Mouse (Mus musculus) T-helper 17 cell (primary cell): Measurements from ENCODE around the gene Rap2a.

Experiments
- in situ Hi-C, 2 experiments: fragments of 300-600 bp; cut with MboI, MseI; formaldehyde crosslinking; loops; 1 replicate in 1 of 2; 2 replicates in 1 of 2; pipeline ENCODE4 v1.15.1; 2025; ENCODE audit warnings: high pct_unique_total_duplicates in 2 of 2

Gene Rap2a

DNA sequence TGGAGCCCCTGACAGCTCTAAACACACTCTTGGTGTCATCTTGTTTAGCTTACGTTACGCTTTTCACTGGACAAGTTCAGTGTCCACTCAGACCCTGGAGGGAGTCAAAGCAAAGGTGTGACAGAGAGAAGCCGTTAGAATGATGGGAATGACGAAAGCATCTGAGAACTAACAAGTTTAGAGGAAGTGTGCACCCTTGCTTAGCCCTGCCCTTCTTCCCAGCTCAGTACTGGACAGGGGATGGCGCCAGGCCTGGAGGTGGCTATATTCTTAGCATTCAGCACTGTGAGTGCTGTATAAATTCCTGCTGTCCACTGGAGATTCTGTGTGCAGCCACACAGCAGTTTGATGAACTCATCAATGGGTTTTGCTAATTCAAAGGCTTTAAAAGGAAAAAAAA is 18.6 kb downstream of the Rap2a start:
- in situ Hi-C loops: loop anchor here in 1 of 2 experiments (25.0 kb wide), 1 partner anchor 890 kb away; the partner anchor contains the start of gene Stk24

DNA sequence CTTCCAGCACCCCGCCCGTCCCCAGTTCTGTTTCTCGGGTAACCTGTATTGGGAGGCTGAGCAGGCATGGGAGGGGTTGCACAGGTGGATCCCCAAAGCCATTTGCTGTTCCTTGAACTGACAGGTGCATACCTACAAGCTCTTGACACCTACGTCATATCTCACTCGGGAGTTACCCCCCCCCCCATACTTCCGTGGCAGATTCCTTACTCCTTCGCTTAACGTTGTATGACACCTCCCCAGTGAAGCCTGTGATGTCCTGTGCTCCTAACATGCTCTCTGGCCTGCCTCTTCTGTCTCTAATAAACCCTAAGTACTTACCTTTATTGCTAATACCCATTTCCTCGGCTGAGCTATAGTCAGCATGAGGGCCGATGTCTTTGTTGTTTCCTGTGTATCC is 20.9 kb downstream of the Rap2a start:
- in situ Hi-C loops: loop anchor here in 1 of 2 experiments (25.0 kb wide), 1 partner anchor 888 kb away; the partner anchor contains the start of gene Stk24

DNA sequence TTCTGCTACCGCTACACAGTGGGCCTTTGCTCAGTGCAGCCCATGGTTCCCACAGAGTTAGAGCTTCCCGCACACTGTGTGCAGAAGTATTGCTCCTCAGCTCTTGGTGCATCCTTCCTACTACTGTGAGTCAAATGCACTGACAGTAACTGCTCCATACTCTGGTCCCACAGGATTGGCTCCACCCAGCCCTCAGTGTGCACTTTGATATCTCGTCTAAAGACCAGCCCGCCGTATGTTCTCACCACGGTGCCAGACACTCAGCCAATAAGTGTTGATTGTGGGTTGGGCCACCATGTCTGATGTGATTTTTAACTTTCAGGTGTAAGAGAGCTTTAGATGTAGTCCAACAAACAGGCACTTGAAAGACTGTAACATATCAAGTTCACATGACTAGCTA is 21.4 kb downstream of the Rap2a start:
- in situ Hi-C loops: loop anchor here in 1 of 2 experiments (25.0 kb wide), 1 partner anchor 888 kb away; the partner anchor contains the start of gene Stk24

DNA sequence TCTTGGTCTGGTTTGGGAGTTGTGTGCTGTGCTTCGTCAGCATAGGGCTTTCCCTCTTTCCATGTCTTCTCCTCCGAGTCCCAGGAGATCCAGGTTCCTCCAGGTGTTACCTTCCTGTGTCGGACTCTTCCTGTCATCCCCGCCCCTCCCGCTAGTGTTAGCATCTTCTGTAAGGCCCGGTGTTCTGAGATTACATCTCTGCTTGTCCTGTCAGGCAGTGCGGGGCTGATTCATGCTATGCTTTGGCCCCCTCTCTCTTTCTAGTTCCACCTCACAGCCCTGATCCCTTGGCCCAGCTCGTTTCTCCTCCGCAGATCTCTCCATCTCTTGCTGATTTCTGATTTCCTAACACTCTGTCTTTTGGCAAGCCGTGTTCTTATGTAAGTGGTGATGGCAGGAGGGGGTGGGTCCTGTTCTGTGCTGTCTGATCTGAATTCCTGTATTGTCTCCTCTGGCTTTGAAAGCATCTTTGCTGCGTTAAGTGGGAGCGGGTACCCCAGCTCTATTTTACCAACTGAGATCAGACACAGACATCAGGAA is 21.8 kb downstream of the Rap2a start:
- in situ Hi-C loops: no loop called here

DNA sequence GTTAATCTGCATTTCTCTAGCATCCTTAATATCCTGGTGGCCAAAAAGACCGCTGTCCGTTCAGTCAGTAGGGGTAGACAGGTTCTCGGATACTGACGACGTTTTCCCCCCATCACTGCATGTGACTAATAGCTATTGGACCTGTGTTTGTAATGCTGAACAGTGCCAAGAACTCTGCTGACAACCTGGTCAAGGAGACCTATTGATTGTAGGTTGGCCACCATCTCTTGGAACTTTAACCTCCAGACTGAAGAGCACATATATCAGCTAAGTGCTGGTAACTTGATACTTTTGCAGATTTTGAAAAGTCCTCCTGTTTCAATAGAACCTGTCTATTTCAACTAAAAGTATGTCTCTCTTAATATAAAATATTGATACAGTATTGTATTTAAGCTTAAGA is 22.5 kb downstream of the Rap2a start:
- in situ Hi-C loops: no loop called here

DNA sequence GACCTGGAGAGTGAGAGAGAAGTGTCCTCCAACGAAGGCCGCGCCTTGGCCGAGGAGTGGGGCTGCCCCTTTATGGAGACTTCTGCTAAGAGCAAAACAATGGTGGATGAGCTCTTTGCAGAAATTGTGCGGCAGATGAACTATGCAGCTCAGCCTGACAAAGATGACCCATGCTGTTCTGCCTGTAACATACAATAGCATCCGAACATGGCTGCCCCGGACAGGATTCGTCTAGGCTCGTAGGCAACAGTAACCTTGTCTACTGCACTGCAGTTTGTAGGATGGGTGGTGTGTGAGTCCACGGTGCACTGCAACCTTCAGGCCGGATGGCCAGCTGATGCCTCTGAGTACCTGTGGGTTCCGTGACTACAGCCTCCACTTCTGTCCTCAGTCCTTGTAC is 25.4 kb downstream of the Rap2a start:
- in situ Hi-C loops: no loop called here

DNA sequence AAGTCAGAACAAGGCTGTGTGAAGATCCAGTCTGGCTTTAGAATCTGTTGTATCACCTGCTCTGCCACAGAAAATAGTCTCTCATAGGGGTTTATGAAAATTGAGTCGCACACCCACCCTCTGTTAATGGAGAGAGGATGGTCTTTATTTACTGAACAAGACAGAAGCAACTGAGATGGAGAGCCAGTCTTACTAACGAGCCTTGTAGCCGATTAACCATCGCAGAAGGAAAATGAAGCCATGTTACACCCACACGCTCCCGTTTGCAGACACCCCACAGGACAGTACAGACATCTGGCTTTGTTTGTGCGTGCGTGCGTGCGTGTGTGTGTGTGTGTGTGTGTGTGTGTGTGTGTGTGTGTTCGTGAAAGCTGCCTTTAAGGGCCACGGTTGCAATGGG is 26.2 kb downstream of the Rap2a start:
- in situ Hi-C loops: no loop called here

DNA sequence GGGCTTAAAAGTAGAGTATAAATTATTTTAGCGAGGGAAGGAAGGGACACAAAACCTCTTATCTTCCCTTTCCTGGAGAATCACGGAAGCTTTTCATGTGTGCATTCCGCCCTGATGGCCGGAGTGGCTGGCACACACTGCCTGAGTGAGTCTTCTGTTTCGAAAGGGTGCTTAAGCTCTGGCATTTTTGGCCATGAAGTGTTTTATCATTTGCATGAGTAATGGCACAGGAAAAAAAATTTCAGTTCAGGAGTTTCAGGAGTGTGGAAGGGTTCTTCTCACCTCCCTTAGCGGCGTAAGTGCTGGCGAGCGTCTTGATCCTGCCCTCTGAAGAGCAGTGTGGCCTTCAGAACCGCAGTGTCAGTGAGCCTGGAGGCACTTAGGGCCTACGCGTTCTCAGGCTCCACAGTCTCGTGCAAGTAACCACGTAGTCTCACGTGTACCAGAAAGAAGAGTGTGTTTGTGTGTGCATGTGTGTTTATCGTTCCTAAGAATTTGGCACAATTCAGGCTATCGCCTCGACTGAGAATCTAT is 26.8 kb downstream of the Rap2a start:
- in situ Hi-C loops: no loop called here

DNA sequence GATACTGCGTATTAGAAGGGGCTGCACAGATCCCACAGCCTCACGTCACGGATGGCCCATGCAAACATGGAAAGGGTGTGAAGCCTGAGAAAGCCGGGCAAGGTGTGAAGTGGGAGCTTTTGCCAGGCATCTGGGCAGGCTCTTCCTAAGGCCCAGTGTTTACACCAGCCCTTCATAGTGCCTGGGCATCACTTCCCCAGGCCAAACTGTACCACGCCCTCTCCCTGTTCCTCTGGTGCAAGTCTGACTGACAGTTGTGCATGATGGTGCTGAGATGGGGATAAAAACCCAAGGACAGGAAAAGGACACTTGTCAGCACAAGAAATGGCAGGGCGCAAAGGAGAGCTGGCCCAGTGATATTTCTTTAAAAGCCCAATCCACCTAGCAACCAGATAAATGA is 27.7 kb downstream of the Rap2a start:
- in situ Hi-C loops: no loop called here

DNA sequence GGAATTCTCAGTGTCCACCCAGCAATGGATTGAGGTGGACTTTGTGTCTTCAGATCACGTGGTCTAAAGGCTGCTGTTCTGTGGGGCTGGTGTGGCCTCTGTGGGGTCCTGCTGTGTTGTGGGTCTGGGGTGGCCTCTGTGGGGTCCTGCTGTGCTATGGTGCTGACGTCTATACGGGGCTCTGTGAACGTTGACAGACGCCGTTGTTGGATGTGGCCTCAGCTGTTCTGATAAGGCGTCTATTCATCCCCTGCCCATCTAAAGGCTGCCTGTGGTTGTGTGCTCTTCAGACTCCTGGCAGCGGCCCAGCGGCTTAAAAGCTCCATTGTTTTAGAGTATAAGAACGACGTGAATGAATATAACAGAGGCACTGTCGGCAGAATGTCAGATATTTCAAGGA is 29.3 kb downstream of the Rap2a start:
- in situ Hi-C loops: no loop called here

DNA sequence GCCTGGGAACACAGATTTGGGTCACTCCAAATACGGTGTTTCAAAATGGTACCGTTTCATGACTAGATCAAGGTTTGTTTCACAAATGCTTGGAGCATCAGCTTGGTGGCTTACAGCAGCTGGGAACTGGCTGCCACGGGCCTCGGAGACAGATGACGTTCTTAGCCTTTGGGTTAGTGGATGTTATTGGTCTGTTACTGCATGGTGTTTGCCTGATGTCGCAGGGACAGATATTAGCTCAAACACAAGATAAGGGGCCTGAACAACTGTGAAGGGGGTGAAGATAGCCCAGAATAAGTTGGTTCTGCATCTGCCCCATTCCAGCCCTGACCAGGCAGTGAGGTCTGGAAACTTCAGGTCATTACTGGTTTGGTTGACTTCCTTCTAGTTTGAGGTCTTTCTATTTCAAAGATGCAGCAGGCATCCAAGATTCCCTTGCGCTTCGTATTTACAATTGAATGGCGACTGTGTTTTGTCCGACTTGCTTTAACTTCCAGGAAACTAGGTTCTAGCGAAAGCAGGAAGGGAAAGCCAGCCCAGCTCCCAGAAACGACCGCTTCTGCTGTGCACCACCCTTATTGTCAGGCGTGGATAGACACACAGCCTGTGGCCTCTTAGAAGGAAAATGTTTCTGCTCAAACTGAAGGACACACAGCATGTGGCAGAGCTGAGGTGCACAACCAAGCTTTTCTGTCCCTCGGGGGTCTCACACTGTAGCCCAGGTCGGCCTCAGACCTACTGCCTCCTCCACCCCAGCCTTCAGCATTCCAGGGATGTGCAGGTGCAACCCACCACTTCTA is 30.5 kb downstream of the Rap2a start:
- in situ Hi-C loops: no loop called here

DNA sequence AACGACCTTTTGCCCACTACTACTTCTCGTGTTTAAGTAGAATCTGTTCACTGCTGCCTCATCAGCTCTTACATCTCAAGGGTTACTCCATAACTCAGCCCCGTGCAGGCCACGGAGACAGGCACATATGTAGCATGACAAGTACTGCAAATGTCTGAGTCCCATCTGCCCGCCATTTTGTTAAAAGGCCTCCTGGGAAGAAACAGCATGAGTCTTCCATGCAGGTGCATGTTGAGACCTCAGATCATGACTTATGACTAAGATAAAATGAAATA is 31.1 kb downstream of the Rap2a start:
- in situ Hi-C loops: no loop called here

DNA sequence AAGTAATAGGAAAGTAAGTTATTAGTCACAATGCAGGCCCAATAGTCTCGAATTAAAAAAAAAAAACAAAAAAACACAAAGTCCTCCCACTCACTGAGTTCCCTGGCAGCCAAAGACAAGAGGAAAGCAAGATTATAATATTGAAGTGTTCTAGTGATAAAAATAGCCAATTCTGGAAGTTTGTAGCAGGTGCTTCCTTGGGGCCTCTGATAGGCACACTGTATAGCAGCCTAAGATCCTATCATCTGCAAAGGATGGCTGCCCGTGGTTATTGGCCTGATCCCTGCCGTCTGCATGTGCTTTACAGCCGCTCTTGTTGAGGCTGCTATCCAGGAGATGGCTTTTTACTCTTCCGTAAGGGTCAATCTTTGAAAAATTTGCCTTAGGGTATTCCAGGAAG is 33.6 kb downstream of the Rap2a start:
- in situ Hi-C loops: no loop called here

DNA sequence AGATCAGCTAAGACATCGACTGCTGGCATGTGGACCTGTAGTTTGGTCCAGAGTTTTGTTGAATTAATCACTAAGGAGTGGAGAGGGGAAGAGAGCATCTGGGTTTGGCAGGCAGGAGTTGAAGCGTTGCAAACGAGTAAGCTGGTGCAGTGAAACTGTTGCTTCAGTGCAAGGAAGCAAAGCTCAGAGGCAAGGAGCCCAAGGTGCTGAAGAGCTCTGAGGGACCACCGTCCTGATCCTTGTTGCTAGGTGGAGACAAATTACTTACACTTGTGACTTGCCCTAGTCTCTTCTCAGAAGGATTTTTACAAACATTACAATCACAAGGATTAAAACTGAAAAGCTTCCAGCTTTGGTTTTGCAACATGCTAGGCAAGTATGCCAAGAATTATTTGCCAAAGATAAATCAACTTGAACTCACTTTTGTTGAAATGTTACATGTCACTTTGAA is 36.6 kb downstream of the Rap2a start:
- in situ Hi-C loops: no loop called here

DNA sequence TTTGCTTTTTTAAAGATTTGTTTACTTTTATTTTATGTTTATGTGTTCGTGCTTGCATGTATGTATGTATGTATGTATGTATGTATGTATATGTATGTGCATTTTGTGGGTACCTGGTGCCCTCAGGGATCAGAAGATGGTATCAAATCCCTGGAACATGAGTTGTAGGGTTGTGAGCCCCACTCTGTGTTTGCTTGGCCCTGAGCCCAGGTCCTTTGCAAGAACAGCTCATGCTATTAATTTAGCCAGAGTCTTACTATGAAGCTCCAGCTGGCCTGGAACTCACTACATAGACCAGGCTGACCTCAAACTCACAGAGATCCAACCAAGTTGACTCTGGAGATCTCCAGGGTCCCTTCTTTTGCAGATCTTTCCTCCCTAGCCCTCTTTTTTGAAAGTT is 37.1 kb downstream of the Rap2a start:
- in situ Hi-C loops: no loop called here

DNA sequence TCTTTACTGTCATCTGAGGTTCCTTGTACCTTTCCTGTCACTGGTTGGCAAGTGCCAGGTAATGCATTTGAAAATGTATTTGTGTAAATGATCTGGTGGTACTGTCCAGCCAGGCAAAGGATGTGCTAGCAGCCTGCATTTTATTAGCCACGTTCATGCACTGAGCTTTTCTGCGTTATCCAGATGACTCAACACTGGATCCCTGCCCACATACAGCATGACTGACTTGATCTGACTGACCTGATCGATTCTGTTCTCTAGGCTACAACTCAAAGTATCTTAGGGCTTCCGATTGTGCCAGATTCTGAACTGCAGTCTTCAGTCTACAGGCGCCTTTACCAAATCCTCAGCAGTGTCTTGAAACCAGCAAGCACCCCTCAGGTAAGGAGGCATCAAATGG is 40.5 kb downstream of the Rap2a start:
- in situ Hi-C loops: no loop called here

DNA sequence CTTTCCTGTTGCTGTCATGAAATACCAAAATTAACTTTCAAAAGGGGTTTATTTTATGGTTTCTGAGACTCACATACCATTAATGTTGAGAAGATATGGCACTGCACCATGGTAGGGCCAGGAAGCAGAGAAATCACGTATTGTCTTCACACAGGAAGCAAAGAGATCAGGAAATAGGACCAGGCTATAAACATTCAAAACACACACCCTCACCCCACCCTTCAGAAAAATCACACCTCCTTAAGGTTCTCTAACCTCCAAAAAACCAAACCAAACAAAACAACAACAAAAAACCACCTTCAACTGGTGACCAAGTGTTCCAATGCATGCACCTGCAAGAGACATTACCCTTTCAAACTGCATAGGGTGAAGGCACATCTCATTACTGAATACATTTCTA is 41.7 kb downstream of the Rap2a start:
- in situ Hi-C loops: no loop called here

DNA sequence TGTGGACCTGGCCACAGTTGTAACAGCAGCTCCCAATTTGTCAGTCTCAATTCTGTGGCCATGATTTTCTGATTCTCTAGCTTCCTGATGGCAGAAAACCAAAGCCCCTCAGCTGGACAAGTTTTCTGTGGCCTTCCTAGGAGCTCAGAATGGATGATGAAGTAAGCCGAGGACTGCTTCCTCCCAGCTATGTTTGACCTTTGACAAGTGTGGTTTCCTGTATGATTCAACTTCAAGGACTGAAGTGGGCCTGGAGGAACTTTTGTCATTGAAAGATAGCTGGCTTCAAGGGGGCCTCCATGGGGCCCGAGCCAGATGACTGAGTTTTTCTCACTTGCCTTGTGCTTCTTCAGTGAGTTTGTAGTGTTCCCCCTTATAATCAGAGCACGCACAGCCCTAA is 42.6 kb downstream of the Rap2a start:
- in situ Hi-C loops: no loop called here

DNA sequence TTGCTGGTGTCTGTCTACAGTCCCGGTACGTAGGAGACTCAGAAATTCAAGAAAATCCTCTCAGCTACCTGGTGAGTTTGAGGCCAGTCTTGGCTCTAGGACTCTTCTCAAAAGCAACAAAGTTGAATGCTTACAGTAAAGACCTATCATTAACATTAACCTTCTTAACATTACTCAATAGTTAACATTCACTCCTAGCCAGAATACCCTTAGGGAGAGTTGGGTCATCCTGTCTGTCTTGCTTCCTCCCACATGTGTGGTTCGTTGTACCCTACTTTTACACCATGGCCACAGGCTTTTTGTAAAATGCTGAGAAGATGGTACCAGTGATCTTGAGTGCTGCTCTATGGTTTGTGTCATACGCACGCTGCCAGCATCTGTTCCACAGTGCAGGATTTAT is 45.1 kb downstream of the Rap2a start:
- in situ Hi-C loops: no loop called here

DNA sequence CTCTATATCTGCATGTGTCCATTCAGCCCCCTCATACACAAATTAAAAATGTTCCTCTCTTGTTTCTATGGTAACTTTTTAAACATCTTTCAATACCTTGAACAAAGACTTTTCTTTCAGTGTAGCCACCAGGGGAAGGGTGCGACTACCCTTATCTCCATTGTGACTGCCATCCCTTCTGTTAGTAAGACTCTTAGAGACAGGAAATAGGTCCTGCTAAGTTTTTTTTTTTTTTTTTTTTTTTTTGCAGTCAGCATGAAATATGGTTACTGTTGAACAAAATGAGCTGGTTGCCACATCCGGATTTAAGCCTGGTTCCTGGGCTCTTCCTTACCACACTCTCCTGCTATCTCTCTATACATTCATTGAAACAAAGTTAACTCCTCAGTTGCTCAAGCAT is 47.4 kb downstream of the Rap2a start:
- in situ Hi-C loops: no loop called here

DNA sequence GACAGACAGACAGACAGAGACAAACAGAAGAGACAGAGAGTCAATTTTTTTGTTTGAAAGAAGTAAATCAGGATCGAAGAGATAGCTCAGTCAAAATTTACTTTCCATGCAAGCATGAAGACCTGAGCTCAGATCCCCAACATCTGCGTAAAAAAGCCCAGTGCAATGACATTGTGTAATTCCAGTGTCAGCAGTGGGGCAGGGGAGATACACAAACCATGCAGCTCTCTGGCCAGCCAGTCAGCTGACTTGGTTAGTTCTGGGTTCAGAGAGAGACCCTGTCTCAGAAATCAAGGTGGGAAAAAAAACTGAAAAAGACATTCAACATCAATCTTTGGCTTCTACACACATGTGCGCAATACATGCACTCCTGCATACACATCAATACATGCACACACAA is 55.1 kb downstream of the Rap2a start:
- in situ Hi-C loops: loop anchor here in 1 of 2 experiments (10.0 kb wide), 1 partner anchor 908 kb away; no protein-coding TSS in a partner anchor

DNA sequence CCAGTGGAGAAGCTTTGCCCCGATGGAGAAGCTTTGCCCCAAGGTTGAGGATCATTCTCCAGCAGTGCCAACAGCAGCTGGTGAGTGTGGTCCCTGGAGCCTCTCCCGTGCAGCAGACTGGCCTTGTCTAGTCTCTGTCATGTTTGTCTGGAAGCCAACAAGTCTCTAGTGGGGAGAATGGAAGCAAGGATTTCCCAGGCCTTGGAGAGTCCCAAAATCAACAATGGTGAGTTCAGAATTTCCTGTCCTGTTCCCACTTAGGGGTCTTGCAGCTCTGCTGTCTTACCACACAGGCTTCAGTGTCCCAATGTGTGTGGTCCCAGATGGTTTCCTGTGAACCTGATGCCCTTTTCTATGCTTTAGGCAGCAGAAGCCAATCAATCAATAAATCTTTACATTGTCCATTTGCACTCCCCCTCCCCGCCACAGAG is 56.6 kb downstream of the Rap2a start:
- in situ Hi-C loops: loop anchor here in 1 of 2 experiments (10.0 kb wide), 1 partner anchor 910 kb away; no protein-coding TSS in a partner anchor

DNA sequence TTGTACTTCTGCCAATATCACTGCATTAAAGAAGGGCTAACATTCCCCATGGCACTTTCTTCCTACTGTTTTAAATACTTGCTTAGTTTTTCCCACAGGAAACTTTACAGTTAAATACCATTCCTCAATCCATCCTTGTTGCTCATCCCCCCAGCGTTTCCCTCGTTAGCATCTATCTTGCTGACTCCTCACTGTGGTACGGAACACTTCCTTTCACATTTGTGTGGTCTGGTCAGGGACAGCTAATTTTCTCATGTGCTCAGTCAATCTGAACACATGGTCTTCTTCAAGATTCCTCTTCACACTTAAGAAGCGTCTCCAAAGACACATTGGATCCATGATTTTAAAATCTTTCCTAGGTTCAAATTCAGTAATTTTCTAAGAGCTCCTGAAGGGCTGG is 57.2 kb downstream of the Rap2a start:
- in situ Hi-C loops: loop anchor here in 1 of 2 experiments (10.0 kb wide), 1 partner anchor 911 kb away; no protein-coding TSS in a partner anchor
